Mouse (Mus musculus): ENCODE data around the gene Steap3. TPM values are rescaled to one million over a fixed set of nuclear protein-coding genes. Genes with fewer than 3 reads are reported as not detected.

The Steap3 gene
- polyA plus RNA-seq, 1 experiment = 3.3 TPM

DNA sequence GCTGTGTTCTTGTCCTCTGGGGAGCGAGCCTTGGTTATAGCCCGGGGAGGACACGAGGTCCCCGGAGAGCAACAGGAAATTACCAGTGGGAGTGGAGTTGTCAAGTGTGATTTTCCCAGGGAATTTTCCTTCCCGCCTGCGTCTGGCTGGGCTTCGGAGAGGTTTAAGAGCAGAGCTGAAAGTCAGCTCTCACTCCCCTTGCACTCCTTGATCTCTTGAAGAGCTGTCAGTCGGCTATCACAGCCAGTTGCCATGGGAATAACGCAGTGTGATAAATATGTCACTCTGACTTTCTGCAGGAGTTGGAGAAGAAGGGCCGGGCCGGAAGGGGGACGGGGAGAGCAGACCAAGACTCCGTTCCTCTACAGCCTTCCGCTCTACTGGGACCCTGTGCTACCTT lies 96.2 kb downstream of the Steap3 start:
- Histone ChIP-seq H3K36me3 (ENCODE audit: control insufficient read depth, insufficient read depth, low read length) (no peaks in the 10 kb centered on the region), H3K4me3 (ENCODE audit: control insufficient read depth, low read depth, low read length) (no peak overlapping the region), H3K27ac (ENCODE audit: control insufficient read depth, insufficient read depth, low read depth, low read length) (no peak overlapping the region), H3K4me1 (ENCODE audit: control insufficient read depth, insufficient read depth, low read length) (peaks cover 3% of the 10 kb centered on the region), H3K27me3 (ENCODE audit: control insufficient read depth, insufficient read depth, low read length) (no peaks in the 10 kb centered on the region)
- TF ChIP-seq CTCF (IDR thresholded peaks at IDR 0.05; ENCODE audit: control insufficient read depth, insufficient read depth, insufficient replicate concordance, low read depth, low read length) (no peak), POLR2A (IDR thresholded peaks at IDR 0.05; ENCODE audit: control insufficient read depth, low read depth, low read length) (no peak)

DNA sequence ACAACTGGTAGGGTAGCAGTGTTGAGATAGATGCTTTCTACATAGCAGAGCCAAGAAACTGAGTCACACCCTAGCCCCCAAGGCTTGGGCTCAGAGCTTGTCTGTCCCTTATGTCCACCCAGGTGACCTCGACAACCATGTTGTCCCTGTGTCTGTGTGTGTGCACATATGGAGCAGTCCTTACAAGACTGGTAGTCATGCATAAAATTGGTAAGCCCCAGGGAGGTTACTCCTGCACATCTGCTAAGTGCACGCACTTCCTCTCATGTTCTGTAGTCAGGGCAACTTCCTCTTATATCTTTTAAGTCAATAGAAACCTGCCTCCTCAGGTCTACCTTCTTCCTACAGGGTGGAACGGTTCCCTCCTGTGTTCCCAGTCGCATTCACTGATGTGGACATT lies 97.5 kb downstream of the Steap3 start:
- Histone ChIP-seq H3K4me1 (ENCODE audit: control insufficient read depth, insufficient read depth, low read length) (peaks cover 3% of the 10 kb centered on the region), H3K27me3 (ENCODE audit: control insufficient read depth, insufficient read depth, low read length) (no peaks in the 10 kb centered on the region), H3K36me3 (ENCODE audit: control insufficient read depth, insufficient read depth, low read length) (no peaks in the 10 kb centered on the region), H3K27ac (ENCODE audit: control insufficient read depth, insufficient read depth, low read depth, low read length) (no peak overlapping the region), H3K4me3 (ENCODE audit: control insufficient read depth, low read depth, low read length) (no peak overlapping the region)
- TF ChIP-seq POLR2A (IDR thresholded peaks at IDR 0.05; ENCODE audit: control insufficient read depth, low read depth, low read length) (no peak), CTCF (IDR thresholded peaks at IDR 0.05; ENCODE audit: control insufficient read depth, insufficient read depth, insufficient replicate concordance, low read depth, low read length) (no peak)

DNA sequence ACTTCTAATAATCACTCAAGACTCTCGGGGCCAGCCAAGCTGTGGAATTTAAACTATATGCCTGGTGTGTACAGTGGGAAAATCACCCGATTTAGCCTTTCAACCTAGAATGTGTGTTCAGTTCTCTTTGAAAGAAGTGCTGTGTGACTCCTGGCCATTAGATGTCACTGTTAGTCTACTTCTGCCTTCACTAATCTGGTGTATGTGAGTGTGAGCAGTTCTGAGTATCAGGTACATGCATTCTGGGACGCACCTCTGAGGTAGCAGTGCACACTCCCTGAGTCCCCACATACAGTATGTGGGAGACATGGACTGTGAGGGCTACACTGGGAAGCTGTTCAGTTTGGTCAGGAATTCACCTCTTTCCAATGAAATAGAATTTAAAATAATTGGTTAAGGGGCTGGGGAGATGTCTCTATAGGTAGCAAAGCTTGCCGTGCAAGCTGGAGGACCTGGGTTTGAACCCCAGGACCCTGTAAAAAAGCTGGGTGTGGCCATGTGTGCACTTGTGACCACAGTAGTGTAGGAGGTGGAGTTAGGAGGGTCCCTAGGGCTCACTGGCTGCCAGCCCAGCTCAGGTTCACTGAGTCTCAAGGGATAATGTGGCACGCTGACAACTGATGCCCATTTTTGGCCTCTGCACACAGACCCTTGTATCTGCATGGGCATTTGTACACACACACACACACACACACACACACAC lies 100.5 kb downstream of the Steap3 start:
- Histone ChIP-seq H3K36me3 (ENCODE audit: control insufficient read depth, insufficient read depth, low read length) (no peaks in the 10 kb centered on the region), H3K4me3 (ENCODE audit: control insufficient read depth, low read depth, low read length) (no peak overlapping the region), H3K27me3 (ENCODE audit: control insufficient read depth, insufficient read depth, low read length) (no peaks in the 10 kb centered on the region), H3K27ac (ENCODE audit: control insufficient read depth, insufficient read depth, low read depth, low read length) (no peak overlapping the region), H3K4me1 (ENCODE audit: control insufficient read depth, insufficient read depth, low read length) (peaks cover 3% of the 10 kb centered on the region)
- no peak for TF ChIP-seq CTCF (IDR thresholded peaks at IDR 0.05; ENCODE audit: control insufficient read depth, insufficient read depth, insufficient replicate concordance, low read depth, low read length)
- TF ChIP-seq POLR2A (IDR thresholded peaks at IDR 0.05; ENCODE audit: control insufficient read depth, low read depth, low read length) = no peak

- no peak for TF ChIP-seq CTCF (IDR thresholded peaks at IDR 0.05; ENCODE audit: control insufficient read depth, insufficient read depth, insufficient replicate concordance, low read depth, low read length)
- no peak for TF ChIP-seq POLR2A (IDR thresholded peaks at IDR 0.05; ENCODE audit: control insufficient read depth, low read depth, low read length)
- no peak overlapping the region for H3K4me3 ChIP-seq (ENCODE audit: control insufficient read depth, low read depth, low read length)
- no peaks in the 10 kb centered on the region for H3K27me3 ChIP-seq (ENCODE audit: control insufficient read depth, insufficient read depth, low read length)
- H3K36me3 ChIP-seq (ENCODE audit: control insufficient read depth, insufficient read depth, low read length) = no peaks in the 10 kb centered on the region
- peaks cover 3% of the 10 kb centered on the region for H3K4me1 ChIP-seq (ENCODE audit: control insufficient read depth, insufficient read depth, low read length)
- H3K27ac ChIP-seq (ENCODE audit: control insufficient read depth, insufficient read depth, low read depth, low read length) = no peak overlapping the region
Observed at GRCm38 (mm10) chr1:120170307-120170706, 102.2 kb downstream of the Steap3 start.

DNA sequence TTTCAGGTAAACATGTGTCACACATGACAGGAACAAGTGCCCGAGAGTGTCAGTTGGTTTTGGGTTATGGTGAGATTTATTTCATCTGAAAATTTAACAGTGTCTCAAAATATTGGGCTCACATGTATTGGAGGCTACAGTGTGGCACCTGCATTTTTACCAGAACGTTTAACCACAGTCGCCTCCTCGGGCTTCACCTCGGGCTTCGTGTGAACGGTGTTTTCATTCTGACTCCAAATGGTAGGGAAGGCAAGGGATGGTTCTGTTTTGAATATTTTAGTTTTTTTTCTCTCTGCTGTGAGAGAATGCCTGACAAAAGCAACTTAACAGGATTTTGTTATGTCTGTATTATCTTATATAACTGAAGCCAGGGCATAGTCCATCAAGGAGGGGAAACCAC lies 103.8 kb downstream of the Steap3 start:
- TF ChIP-seq CTCF (IDR thresholded peaks at IDR 0.05; ENCODE audit: control insufficient read depth, insufficient read depth, insufficient replicate concordance, low read depth, low read length) (no peak), POLR2A (IDR thresholded peaks at IDR 0.05; ENCODE audit: control insufficient read depth, low read depth, low read length) (no peak)
- no peaks in the 10 kb centered on the region for H3K36me3 ChIP-seq (ENCODE audit: control insufficient read depth, insufficient read depth, low read length)
- H3K4me1 ChIP-seq (ENCODE audit: control insufficient read depth, insufficient read depth, low read length) = no peaks in the 10 kb centered on the region

DNA sequence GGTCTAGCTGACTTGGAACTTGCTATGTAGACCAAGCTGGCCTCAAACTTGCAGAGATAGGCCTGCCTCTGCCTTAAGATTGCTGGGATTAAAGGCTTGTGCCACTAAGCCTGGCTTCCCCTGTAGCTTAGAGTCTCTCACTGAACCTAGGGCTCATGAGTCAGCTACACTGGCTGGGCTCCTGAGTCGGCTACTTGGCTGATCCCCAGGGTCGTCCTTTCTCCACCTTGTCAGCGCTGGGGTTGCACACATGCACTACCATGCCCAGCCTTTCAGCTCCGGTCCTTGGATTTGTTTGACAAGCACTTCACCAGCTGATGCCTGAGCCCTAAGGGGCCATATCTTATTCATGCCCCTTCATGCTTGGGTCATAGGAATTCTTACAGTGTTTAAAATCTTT lies 104.5 kb downstream of the Steap3 start:
- Histone ChIP-seq H3K4me3 (ENCODE audit: control insufficient read depth, low read depth, low read length) (no peak overlapping the region), H3K27me3 (ENCODE audit: control insufficient read depth, insufficient read depth, low read length) (no peaks in the 10 kb centered on the region), H3K4me1 (ENCODE audit: control insufficient read depth, insufficient read depth, low read length) (no peaks in the 10 kb centered on the region), H3K36me3 (ENCODE audit: control insufficient read depth, insufficient read depth, low read length) (no peaks in the 10 kb centered on the region), H3K27ac (ENCODE audit: control insufficient read depth, insufficient read depth, low read depth, low read length) (no peak overlapping the region)
- TF ChIP-seq CTCF (IDR thresholded peaks at IDR 0.05; ENCODE audit: control insufficient read depth, insufficient read depth, insufficient replicate concordance, low read depth, low read length) = no peak
- TF ChIP-seq POLR2A (IDR thresholded peaks at IDR 0.05; ENCODE audit: control insufficient read depth, low read depth, low read length) = no peak

More for the DNA sequence above, 103.8 kb downstream of the Steap3 start:
- H3K27me3 ChIP-seq (ENCODE audit: control insufficient read depth, insufficient read depth, low read length) = no peaks in the 10 kb centered on the region
- H3K4me3 ChIP-seq (ENCODE audit: control insufficient read depth, low read depth, low read length) = no peak overlapping the region
- H3K27ac ChIP-seq (ENCODE audit: control insufficient read depth, insufficient read depth, low read depth, low read length) = no peak overlapping the region

- Histone ChIP-seq H3K36me3 (ENCODE audit: control insufficient read depth, insufficient read depth, low read length) (no peaks in the 10 kb centered on the region), H3K4me3 (ENCODE audit: control insufficient read depth, low read depth, low read length) (no peak overlapping the region), H3K27ac (ENCODE audit: control insufficient read depth, insufficient read depth, low read depth, low read length) (no peak overlapping the region), H3K4me1 (ENCODE audit: control insufficient read depth, insufficient read depth, low read length) (no peaks in the 10 kb centered on the region), H3K27me3 (ENCODE audit: control insufficient read depth, insufficient read depth, low read length) (no peaks in the 10 kb centered on the region)
- TF ChIP-seq POLR2A (IDR thresholded peaks at IDR 0.05; ENCODE audit: control insufficient read depth, low read depth, low read length) (no peak), CTCF (IDR thresholded peaks at IDR 0.05; ENCODE audit: control insufficient read depth, insufficient read depth, insufficient replicate concordance, low read depth, low read length) (no peak)
Observed at GRCm38 (mm10) chr1:120162616-120163015, 109.9 kb downstream of the Steap3 start.
